Mouse (Mus musculus) stomach, postnatal 0 days (tissue): ENCODE data around the gene Krt222.

Experiments used
- CTCF ChIP-seq: IDR thresholded peaks from 2 replicates; pipeline ENCODE4 v1.5.1; 2016; ENCODE audit warnings: antibody characterized with exemption, low read depth, mild to moderate bottlenecking, moderate library complexity
- EP300 ChIP-seq: optimal IDR thresholded peaks from 2 replicates; pipeline ENCODE3; 2016; ENCODE audit warnings: antibody characterized with exemption

GRCm38 (mm10) chr11:99226298-99226697 is 17.6 kb downstream of the Krt222 start:
- TF ChIP-seq CTCF (no peak), EP300 (no peak)
